ENCODE assay signal across 8 mouse cellular contexts in the genomic region with DNA sequence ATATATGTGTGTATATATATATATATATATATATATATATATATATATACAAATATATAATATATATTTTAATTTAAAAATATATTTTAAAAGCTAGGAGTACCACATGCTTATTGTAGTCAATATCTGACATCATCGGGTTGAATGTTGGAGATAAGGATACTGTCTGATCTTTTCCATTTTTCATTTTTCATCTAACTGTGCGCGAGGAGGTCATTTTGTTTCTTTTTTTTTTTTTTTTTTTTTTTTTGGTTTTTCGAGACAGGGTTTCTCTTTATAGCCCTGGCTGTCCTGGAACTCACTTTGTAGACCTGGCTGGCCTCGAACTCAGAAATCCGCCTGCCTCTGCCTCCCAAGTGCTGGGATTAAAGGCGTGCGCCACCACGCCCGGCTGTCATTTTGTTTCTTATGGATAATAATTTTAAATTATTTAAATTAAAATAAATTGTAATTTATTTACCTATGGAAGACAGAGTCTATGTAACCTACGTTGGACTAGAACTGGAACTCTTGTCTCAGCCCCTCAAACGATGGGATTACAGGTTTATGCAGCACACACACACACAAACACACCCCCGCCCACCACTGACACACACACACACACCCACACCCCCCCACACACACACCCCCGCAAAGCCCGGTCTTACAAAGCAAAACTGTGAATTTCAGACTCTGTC. TPM values are rescaled to one million over a fixed set of nuclear protein-coding genes. Genes with fewer than 3 reads are reported as not detected.
DNase-seq lines count a peak whose midpoint lies in the region; ATAC-seq and TF ChIP-seq lines count a peak whose summit lies in the region.
"Not testable (repeated sequence)": the region's sequence is repeated elsewhere in the genome, so short reads cannot be mapped to it uniquely, and the experiment has no call there.

No protein-coding gene starts in this region.

- dilution Hi-C loops in CH12.LX (cut with MboI; ENCODE audit: extremely low pct_ligation_motif_present, extremely low pct_unique_long_range_greater_than_20kb, low sequenced_read_pairs): not testable (repeated sequence)

- not testable (repeated sequence) for H3K27ac ChIP-seq in CH12.LX (ENCODE audit: insufficient read depth, low read depth); embryonic facial prominence, embryonic 13.5 days; hindbrain, embryonic 13.5 days; kidney, embryonic 16.5 days (ENCODE audit: low read length); neural tube, embryonic 14.5 days (ENCODE audit: low read depth, low read length)
- H3K27ac ChIP-seq in gastrocnemius, adult 2 months: peak overlapping the region; percentile 71
- peak overlapping the region; percentile 7 for H3K27ac ChIP-seq in liver, embryonic 13.5 days
- H3K27ac ChIP-seq in midbrain, embryonic 10.5 days (replicated peaks): peak overlapping the region; percentile 98

- ATAC-seq in embryonic facial prominence, embryonic 13.5 days (ENCODE audit: insufficient number of reproducible peaks, insufficient read depth, low FRiP score, low TSS enrichment, low read depth); hindbrain, embryonic 13.5 days (ENCODE audit: low FRiP score); kidney, embryonic 16.5 days (ENCODE audit: low FRiP score, low TSS enrichment); liver, embryonic 13.5 days (ENCODE audit: low read depth); neural tube, embryonic 14.5 days (ENCODE audit: low read depth): not testable (repeated sequence)

- peak; percentile 34; the same call in 1 of the 2 replicates for TF ChIP-seq EP300 in CH12.LX (IDR thresholded peaks at IDR 0.05; ENCODE audit: low read length)

- TF ChIP-seq CTCF in CH12.LX (conservative IDR thresholded peaks at IDR 0.05 in 1 of 2, IDR thresholded peaks at IDR 0.05 in 1 of 2; ENCODE audit: low read depth in 2 of 2, low read length in 2 of 2); gastrocnemius, adult 2 months (IDR thresholded peaks at IDR 0.05): not testable (repeated sequence)

- WGBS in embryonic facial prominence, embryonic 13.5 days: 40% methylated on average over 15 of the region's 15 CpGs
- WGBS in hindbrain, embryonic 13.5 days: 33% methylated on average over 14 of the region's 15 CpGs
- 41% methylated on average over 14 of the region's 15 CpGs for WGBS in kidney, embryonic 16.5 days
- WGBS in liver, embryonic 13.5 days (ENCODE audit: insufficient replicate concordance): 24% methylated on average over 15 of the region's 15 CpGs
- WGBS in midbrain, embryonic 10.5 days: 33% methylated on average over 15 of the region's 15 CpGs
- whole genome bisulfite sequencing in neural tube, embryonic 14.5 days: 38% methylated on average over 14 of the region's 15 CpGs

- intact Hi-C loops in gastrocnemius, adult 2 months (cut with DNase I): not testable (repeated sequence)

- peaks cover 29 to 38% of the 10 kb centered on the region in 2 experiments for H3K36me3 ChIP-seq in CH12.LX (replicated peaks in 1 of 2; ENCODE audit: control insufficient read depth in 1 of 2, insufficient read depth in 1 of 2, low read length in 1 of 2)
- peaks cover 30% of the 10 kb centered on the region for H3K36me3 ChIP-seq in embryonic facial prominence, embryonic 13.5 days
- H3K36me3 ChIP-seq in hindbrain, embryonic 13.5 days: peaks cover 27% of the 10 kb centered on the region
- peaks cover 28% of the 10 kb centered on the region for H3K36me3 ChIP-seq in kidney, embryonic 16.5 days (ENCODE audit: insufficient read depth, low read length)
- peaks cover 31% of the 10 kb centered on the region for H3K36me3 ChIP-seq in liver, embryonic 13.5 days
- H3K36me3 ChIP-seq in midbrain, embryonic 10.5 days: peaks cover 34% of the 10 kb centered on the region
- peaks cover 18% of the 10 kb centered on the region for H3K36me3 ChIP-seq in neural tube, embryonic 14.5 days (ENCODE audit: control insufficient read depth, insufficient read depth, low read length)

- not testable (repeated sequence) for TF ChIP-seq POLR2A in CH12.LX (IDR thresholded peaks at IDR 0.05; ENCODE audit: low read depth, low read length)

- not testable (repeated sequence) for H3K9me3 ChIP-seq in CH12.LX (replicated peaks; ENCODE audit: low read length); embryonic facial prominence, embryonic 13.5 days; hindbrain, embryonic 13.5 days; kidney, embryonic 16.5 days (ENCODE audit: low read length); liver, embryonic 13.5 days (replicated peaks); midbrain, embryonic 10.5 days (replicated peaks); neural tube, embryonic 14.5 days (ENCODE audit: control insufficient read depth, low read length)

- H3K4me1 ChIP-seq in CH12.LX (ENCODE audit: control insufficient read depth in 1 of 2, insufficient read depth in 2 of 2): peaks cover 12 to 25% of the 10 kb centered on the region in 2 experiments
- peaks cover 20% of the 10 kb centered on the region for H3K4me1 ChIP-seq in embryonic facial prominence, embryonic 13.5 days
- H3K4me1 ChIP-seq in hindbrain, embryonic 13.5 days (replicated peaks): peaks cover 21% of the 10 kb centered on the region
- peaks cover 18% of the 10 kb centered on the region for H3K4me1 ChIP-seq in kidney, embryonic 16.5 days (ENCODE audit: insufficient read depth, low read length)
- peaks cover 28% of the 10 kb centered on the region for H3K4me1 ChIP-seq in liver, embryonic 13.5 days (replicated peaks)
- H3K4me1 ChIP-seq in midbrain, embryonic 10.5 days: peaks cover 24% of the 10 kb centered on the region
- H3K4me1 ChIP-seq in neural tube, embryonic 14.5 days (ENCODE audit: control insufficient read depth, insufficient read depth, low read length): peaks cover 14% of the 10 kb centered on the region

- peak overlapping the region; percentile 43 to 98 (median 56) for H3K4me3 ChIP-seq in CH12.LX (replicated peaks in 1 of 3; ENCODE audit: low read depth in 2 of 3, low read length in 2 of 3, poor library complexity in 1 of 3)
- peak overlapping the region; percentile 88 for H3K4me3 ChIP-seq in embryonic facial prominence, embryonic 13.5 days
- H3K4me3 ChIP-seq in gastrocnemius, adult 2 months: peak overlapping the region; percentile 49
- H3K4me3 ChIP-seq in hindbrain, embryonic 13.5 days: peak overlapping the region; percentile 18; the same call in 1 of the 2 replicates
- H3K4me3 ChIP-seq in kidney, embryonic 16.5 days (ENCODE audit: low read length): peak overlapping the region; percentile 90
- peak overlapping the region; percentile 85 for H3K4me3 ChIP-seq in liver, embryonic 13.5 days (replicated peaks)
- H3K4me3 ChIP-seq in midbrain, embryonic 10.5 days: peak overlapping the region; percentile 91
- peak overlapping the region; percentile 10; the same call in 1 of the 2 replicates for H3K4me3 ChIP-seq in neural tube, embryonic 14.5 days (ENCODE audit: low read depth, low read length)

- not testable (repeated sequence) for TF ChIP-seq RAD21 in CH12.LX (IDR thresholded peaks at IDR 0.05; ENCODE audit: low read depth, low read length)

- H3K9ac ChIP-seq in CH12.LX (ENCODE audit: insufficient read depth, low read depth): peak overlapping the region; percentile 54; the same call in 1 of the 2 replicates
- 0 out of 2 replicates have a peak overlapping the region, but pooled peaks have one; percentile 27 for H3K9ac ChIP-seq in embryonic facial prominence, embryonic 13.5 days
- not testable (repeated sequence) for H3K9ac ChIP-seq in hindbrain, embryonic 13.5 days; neural tube, embryonic 14.5 days (replicated peaks; ENCODE audit: low read depth, low read length)
- peak overlapping the region; percentile 46; the same call in 1 of the 2 replicates for H3K9ac ChIP-seq in kidney, embryonic 16.5 days (replicated peaks; ENCODE audit: low read length)
- H3K9ac ChIP-seq in liver, embryonic 13.5 days: peak overlapping the region; percentile 42

- DNase-seq in CH12.LX (ENCODE audit: extremely low read depth); gastrocnemius, adult 2 months; liver, embryonic 13.5 days; midbrain, embryonic 10.5 days (ENCODE audit: low spot score): not testable (repeated sequence)

- in situ Hi-C loops in CH12.LX (cut with MboI; ENCODE audit: low pct_ligation_motif_present, low pct_unique_long_range_greater_than_20kb, low sequenced_read_pairs): not testable (repeated sequence)

- peaks cover 32% of the 10 kb centered on the region for H3K79me2 ChIP-seq in CH12.LX (replicated peaks; ENCODE audit: control insufficient read depth, extremely low read depth, insufficient read depth, poor library complexity, severe bottlenecking)

- peak overlapping the region; percentile 23; the same call in 1 of the 2 replicates for H3K4me2 ChIP-seq in CH12.LX (ENCODE audit: insufficient read depth, low read depth, poor library complexity, severe bottlenecking)
- peak overlapping the region; percentile 50 for H3K4me2 ChIP-seq in embryonic facial prominence, embryonic 13.5 days
- H3K4me2 ChIP-seq in hindbrain, embryonic 13.5 days: peak overlapping the region; percentile 41
- peak overlapping the region; percentile 54 for H3K4me2 ChIP-seq in kidney, embryonic 16.5 days (replicated peaks; ENCODE audit: low read depth, low read length)
- peak overlapping the region; percentile 72 for H3K4me2 ChIP-seq in liver, embryonic 13.5 days
- H3K4me2 ChIP-seq in neural tube, embryonic 14.5 days (ENCODE audit: low read depth, low read length): peak overlapping the region; percentile 34

- not testable (repeated sequence) for H3K27me3 ChIP-seq in CH12.LX (replicated peaks); embryonic facial prominence, embryonic 13.5 days; hindbrain, embryonic 13.5 days; kidney, embryonic 16.5 days (ENCODE audit: insufficient read depth, low read length); liver, embryonic 13.5 days; midbrain, embryonic 10.5 days (ENCODE audit: low read depth, poor library complexity, severe bottlenecking); neural tube, embryonic 14.5 days (ENCODE audit: control insufficient read depth, insufficient read depth, low read length)

RNA-seq across cellular contexts. Expression of a gene that starts 0.5 kb away (rescaled TPM):
- total RNA-seq in CH12.LX (2012; rRNA removed): 3,039 and 3,055 TPM in 2 replicates
- total RNA-seq in CH12.LX (2014; rRNA removed): 5,415 and 5,728 TPM in 2 replicates
- 881 and 909 TPM in 2 replicates for polyA plus RNA-seq in CH12.LX (2012; ENCODE audit: insufficient read length, low read depth)
- polyA plus RNA-seq in embryonic facial prominence, embryonic 13.5 days (2015; fragmentation: Nextera tagmentation; extraction: Ambion mirVana): 342 and 404 TPM in 2 replicates
- total RNA-seq in gastrocnemius, adult 2 months (2021): 10 to 100 TPM; 31.9 to 49.4 TPM
- 301 and 310 TPM in 2 replicates for polyA plus RNA-seq in hindbrain, embryonic 13.5 days (2015; fragmentation: Nextera tagmentation; extraction: Ambion mirVana)
- 267 and 290 TPM in 2 replicates for polyA plus RNA-seq in kidney, embryonic 16.5 days (2015; fragmentation: Nextera tagmentation; extraction: Ambion mirVana)
- 344 and 360 TPM in 2 replicates for polyA plus RNA-seq in liver, embryonic 13.5 days (2015; fragmentation: Nextera tagmentation; extraction: Ambion mirVana)
- polyA plus RNA-seq in midbrain, embryonic 10.5 days (2016; fragmentation: Nextera tagmentation; extraction: Ambion mirVana): 382 and 448 TPM in 2 replicates
- 257 and 271 TPM in 2 replicates for polyA plus RNA-seq in neural tube, embryonic 14.5 days (2014; fragmentation: Nextera tagmentation; extraction: Ambion mirVana)

RNA-seq across cellular contexts. Expression of a gene that starts 6.6 kb away (rescaled TPM):
- total RNA-seq in CH12.LX (2012; rRNA removed) (49.3 and 59.3 TPM in 2 replicates), CH12.LX (2014; rRNA removed) (74.9 and 79.1 TPM in 2 replicates)
- polyA plus RNA-seq in CH12.LX (2012; ENCODE audit: insufficient read length, low read depth): 63.7 and 67.6 TPM in 2 replicates
- polyA plus RNA-seq in embryonic facial prominence, embryonic 13.5 days (2015; fragmentation: Nextera tagmentation; extraction: Ambion mirVana): 9.1 and 10.9 TPM in 2 replicates
- total RNA-seq in gastrocnemius, adult 2 months (2021): 10 to 100 TPM in 1 of 2 experiments, 1 to 10 TPM in 1; 8.6 to 14.3 TPM
- 3.7 and 4.0 TPM in 2 replicates for polyA plus RNA-seq in hindbrain, embryonic 13.5 days (2015; fragmentation: Nextera tagmentation; extraction: Ambion mirVana)
- 17.9 and 18.6 TPM in 2 replicates for polyA plus RNA-seq in kidney, embryonic 16.5 days (2015; fragmentation: Nextera tagmentation; extraction: Ambion mirVana)
- polyA plus RNA-seq in liver, embryonic 13.5 days (2015; fragmentation: Nextera tagmentation; extraction: Ambion mirVana): 31.4 and 33.0 TPM in 2 replicates
- 3.2 and 4.0 TPM in 2 replicates for polyA plus RNA-seq in midbrain, embryonic 10.5 days (2016; fragmentation: Nextera tagmentation; extraction: Ambion mirVana)
- 1.4 and 2.0 TPM in 2 replicates for polyA plus RNA-seq in neural tube, embryonic 14.5 days (2014; fragmentation: Nextera tagmentation; extraction: Ambion mirVana)

RNA-seq across cellular contexts. Expression of a gene that starts 16.5 kb away (rescaled TPM):
- total RNA-seq in CH12.LX (2012; rRNA removed): 2.3 and 2.4 TPM in 2 replicates
- total RNA-seq in CH12.LX (2014; rRNA removed): 1.9 and 2.3 TPM in 2 replicates
- 2.2 and 3.0 TPM in 2 replicates for polyA plus RNA-seq in CH12.LX (2012; ENCODE audit: insufficient read length, low read depth)
- 5.5 and 8.1 TPM in 2 replicates for polyA plus RNA-seq in embryonic facial prominence, embryonic 13.5 days (2015; fragmentation: Nextera tagmentation; extraction: Ambion mirVana)
- 10 to 100 TPM; 82.0 to 90.7 TPM for total RNA-seq in gastrocnemius, adult 2 months (2021)
- polyA plus RNA-seq in hindbrain, embryonic 13.5 days (2015; fragmentation: Nextera tagmentation; extraction: Ambion mirVana): 2.3 and 2.8 TPM in 2 replicates
- polyA plus RNA-seq in kidney, embryonic 16.5 days (2015; fragmentation: Nextera tagmentation; extraction: Ambion mirVana): 10.1 and 10.9 TPM in 2 replicates
- 0.66 and 1.2 TPM in 2 replicates for polyA plus RNA-seq in liver, embryonic 13.5 days (2015; fragmentation: Nextera tagmentation; extraction: Ambion mirVana)
- polyA plus RNA-seq in midbrain, embryonic 10.5 days (2016; fragmentation: Nextera tagmentation; extraction: Ambion mirVana): 2.4 and 3.7 TPM in 2 replicates
- 1.8 and 3.0 TPM in 2 replicates for polyA plus RNA-seq in neural tube, embryonic 14.5 days (2014; fragmentation: Nextera tagmentation; extraction: Ambion mirVana)

RNA-seq across cellular contexts. Expression of a gene that starts 16.7 kb away (rescaled TPM):
- total RNA-seq in CH12.LX (2012; rRNA removed): 10.1 and 10.7 TPM in 2 replicates
- total RNA-seq in CH12.LX (2014; rRNA removed): 6.4 and 6.8 TPM in 2 replicates
- polyA plus RNA-seq in CH12.LX (2012; ENCODE audit: insufficient read length, low read depth): 12.7 and 13.5 TPM in 2 replicates
- 19.5 and 21.8 TPM in 2 replicates for polyA plus RNA-seq in embryonic facial prominence, embryonic 13.5 days (2015; fragmentation: Nextera tagmentation; extraction: Ambion mirVana)
- total RNA-seq in gastrocnemius, adult 2 months (2021): 1 to 10 TPM; 7.3 to 8.8 TPM
- polyA plus RNA-seq in hindbrain, embryonic 13.5 days (2015; fragmentation: Nextera tagmentation; extraction: Ambion mirVana): 28.6 and 29.8 TPM in 2 replicates
- polyA plus RNA-seq in kidney, embryonic 16.5 days (2015; fragmentation: Nextera tagmentation; extraction: Ambion mirVana): 22.8 and 23.8 TPM in 2 replicates
- 6.0 and 6.9 TPM in 2 replicates for polyA plus RNA-seq in liver, embryonic 13.5 days (2015; fragmentation: Nextera tagmentation; extraction: Ambion mirVana)
- polyA plus RNA-seq in midbrain, embryonic 10.5 days (2016; fragmentation: Nextera tagmentation; extraction: Ambion mirVana): 22.8 and 24.0 TPM in 2 replicates
- 20.4 and 24.1 TPM in 2 replicates for polyA plus RNA-seq in neural tube, embryonic 14.5 days (2014; fragmentation: Nextera tagmentation; extraction: Ambion mirVana)

RNA-seq across cellular contexts. Expression of a gene that starts 17.0 kb away (rescaled TPM):
- total RNA-seq in CH12.LX (2012; rRNA removed) (8.3 and 8.4 TPM in 2 replicates), CH12.LX (2014; rRNA removed) (1.7 and 2.3 TPM in 2 replicates)
- 6.2 and 8.7 TPM in 2 replicates for polyA plus RNA-seq in CH12.LX (2012; ENCODE audit: insufficient read length, low read depth)
- 9.7 and 10.4 TPM in 2 replicates for polyA plus RNA-seq in embryonic facial prominence, embryonic 13.5 days (2015; fragmentation: Nextera tagmentation; extraction: Ambion mirVana)
- 1 to 10 TPM; 7.9 to 8.4 TPM for total RNA-seq in gastrocnemius, adult 2 months (2021)
- 4.8 and 8.0 TPM in 2 replicates for polyA plus RNA-seq in hindbrain, embryonic 13.5 days (2015; fragmentation: Nextera tagmentation; extraction: Ambion mirVana)
- 10.0 and 16.9 TPM in 2 replicates for polyA plus RNA-seq in kidney, embryonic 16.5 days (2015; fragmentation: Nextera tagmentation; extraction: Ambion mirVana)
- polyA plus RNA-seq in liver, embryonic 13.5 days (2015; fragmentation: Nextera tagmentation; extraction: Ambion mirVana): 3.7 TPM in 2 replicates
- 8.4 and 9.4 TPM in 2 replicates for polyA plus RNA-seq in midbrain, embryonic 10.5 days (2016; fragmentation: Nextera tagmentation; extraction: Ambion mirVana)
- polyA plus RNA-seq in neural tube, embryonic 14.5 days (2014; fragmentation: Nextera tagmentation; extraction: Ambion mirVana): 8.1 and 8.9 TPM in 2 replicates

Comparison
In these comparisons a context has a peak if more than half of its experiments do, and no peak if none do; other contexts are left out.
1. H3K4me3 ChIP-seq: peak in every context shown above with its lines; median percentile 91 in midbrain, embryonic 10.5 days; 90 in kidney, embryonic 16.5 days; 88 in embryonic facial prominence, embryonic 13.5 days; 85 in liver, embryonic 13.5 days; 56 in CH12.LX; 49 in gastrocnemius, adult 2 months; 18 in hindbrain, embryonic 13.5 days; 10 in neural tube, embryonic 14.5 days.